Mouse (Mus musculus): ENCODE data around the gene Thumpd2. TPM values are rescaled to one million over a fixed set of nuclear protein-coding genes. Genes with fewer than 3 reads are reported as not detected.

The Thumpd2 gene
- 2.0 to 7.3 TPM (median 6.1 TPM) in 3 replicates for total RNA-seq (2017)

- peak; percentile 93 for ATAC-seq (replicated peaks; ENCODE audit: insufficient number of reproducible peaks, low FRiP score, low TSS enrichment, poor library complexity, severe bottlenecking)
Observed at GRCm38 (mm10) chr17:81064979-81065311, at the start of gene Thumpd2. Gene Thumpd2 (minus strand): TSS chr17:81065082.

GRCm38 (mm10) chr17:81104237-81104636 is 39.4 kb upstream of the Thumpd2 start:
- ATAC-seq (replicated peaks; ENCODE audit: insufficient number of reproducible peaks, low FRiP score, low TSS enrichment, poor library complexity, severe bottlenecking): no peak; the same call in 1 of the 2 replicates

GRCm38 (mm10) chr17:81102866-81103265 is 38.0 kb upstream of the Thumpd2 start:
- no peak for ATAC-seq (replicated peaks; ENCODE audit: insufficient number of reproducible peaks, low FRiP score, low TSS enrichment, poor library complexity, severe bottlenecking)

- no peak for ATAC-seq (replicated peaks; ENCODE audit: insufficient number of reproducible peaks, low FRiP score, low TSS enrichment, poor library complexity, severe bottlenecking)
Observed at GRCm38 (mm10) chr17:81098444-81098843, 33.6 kb upstream of the Thumpd2 start.

DNA sequence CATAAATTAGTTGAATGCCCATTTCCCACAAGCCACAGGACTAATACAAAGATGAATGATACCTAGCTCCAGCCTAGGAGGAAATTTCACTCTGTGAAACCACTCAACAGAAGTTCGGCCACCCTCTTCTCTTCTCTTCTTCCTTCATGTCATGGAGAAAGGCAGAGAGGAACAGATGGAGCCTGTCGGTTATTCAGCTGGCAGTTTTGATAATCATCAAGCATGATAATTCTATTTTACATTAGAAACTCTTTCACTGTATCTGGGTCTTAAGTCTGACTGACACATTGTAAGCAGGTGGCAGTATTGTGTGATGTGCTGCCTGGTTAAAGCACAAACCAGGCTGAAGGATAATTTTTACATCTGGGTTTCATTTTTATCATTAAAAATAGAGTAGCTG is 31.6 kb upstream of the Thumpd2 start:
- ATAC-seq (replicated peaks; ENCODE audit: insufficient number of reproducible peaks, low FRiP score, low TSS enrichment, poor library complexity, severe bottlenecking): no peak

DNA sequence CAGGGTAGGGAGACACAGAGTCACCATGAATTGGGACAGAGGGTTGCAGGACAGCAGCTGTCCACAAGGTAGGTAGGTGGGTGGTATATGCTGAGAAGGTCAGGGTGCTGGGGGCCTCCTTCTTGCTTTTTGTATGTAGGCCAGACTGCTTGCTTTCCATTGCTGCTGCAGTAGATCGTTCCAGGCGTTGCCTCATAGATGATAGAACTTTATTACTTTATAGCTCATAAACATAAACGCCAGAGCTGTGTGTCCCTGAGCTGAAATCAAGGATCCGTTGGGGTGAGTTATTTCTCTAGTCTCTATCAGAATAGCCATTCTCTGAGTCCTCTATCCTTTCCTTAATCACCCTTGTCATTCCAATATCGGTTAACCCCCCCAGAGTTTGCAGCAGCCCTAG is 27.9 kb upstream of the Thumpd2 start:
- ATAC-seq (replicated peaks; ENCODE audit: insufficient number of reproducible peaks, low FRiP score, low TSS enrichment, poor library complexity, severe bottlenecking): no peak

DNA sequence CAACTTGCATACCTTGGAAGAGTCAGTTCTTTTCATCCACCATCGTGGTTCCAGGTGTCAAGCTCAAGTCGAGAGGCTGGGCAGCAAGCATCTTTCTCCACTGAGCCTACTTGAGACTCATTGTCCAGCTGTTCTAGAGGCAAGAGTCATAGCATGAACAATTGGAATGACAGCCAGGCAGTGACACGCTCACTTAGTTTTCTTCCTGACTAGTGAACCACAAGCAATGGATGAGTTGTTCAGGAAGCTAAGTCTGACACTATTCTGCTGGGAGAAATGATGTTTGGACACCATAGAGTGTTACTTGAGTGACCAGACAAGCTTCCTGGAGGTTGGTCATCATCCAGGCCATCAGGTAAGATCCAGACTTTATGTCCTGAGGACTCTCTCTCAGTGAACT is 24.0 kb upstream of the Thumpd2 start:
- no peak for ATAC-seq (replicated peaks; ENCODE audit: insufficient number of reproducible peaks, low FRiP score, low TSS enrichment, poor library complexity, severe bottlenecking)

- no peak for ATAC-seq (replicated peaks; ENCODE audit: insufficient number of reproducible peaks, low FRiP score, low TSS enrichment, poor library complexity, severe bottlenecking)
Observed at GRCm38 (mm10) chr17:81087735-81088134, 22.9 kb upstream of the Thumpd2 start.

- ATAC-seq (replicated peaks; ENCODE audit: insufficient number of reproducible peaks, low FRiP score, low TSS enrichment, poor library complexity, severe bottlenecking): no peak
Observed at GRCm38 (mm10) chr17:81064279-81064978, 453 bp downstream of the Thumpd2 start.

- no peak for ATAC-seq (replicated peaks; ENCODE audit: insufficient number of reproducible peaks, low FRiP score, low TSS enrichment, poor library complexity, severe bottlenecking)
Observed at GRCm38 (mm10) chr17:81063346-81063745, 1.5 kb downstream of the Thumpd2 start.

DNA sequence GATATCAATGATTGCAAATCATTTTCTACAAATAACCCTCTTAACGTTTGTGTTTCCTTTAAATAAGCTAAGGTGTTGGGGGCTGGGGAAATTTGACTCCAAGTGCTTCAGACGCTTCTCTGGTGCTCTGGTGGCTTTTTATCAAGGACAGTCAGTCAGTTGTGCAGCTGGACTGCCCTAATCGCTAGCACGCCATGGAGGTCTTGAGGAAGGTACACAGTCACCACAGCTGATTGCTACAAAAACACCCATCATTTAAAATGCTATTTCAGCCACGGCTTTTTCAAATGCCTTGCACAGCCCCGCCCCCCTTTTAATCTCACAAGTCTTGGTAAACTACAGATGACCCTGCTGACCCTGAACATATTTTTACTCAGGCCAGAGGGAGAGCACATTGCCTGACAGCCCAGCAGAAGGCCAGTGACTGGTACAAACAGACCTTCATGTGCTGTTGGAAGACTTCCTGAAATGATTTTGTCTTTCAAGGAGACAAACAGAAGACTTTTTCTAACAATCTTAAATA is 2.5 kb downstream of the Thumpd2 start:
- no peak for ATAC-seq (replicated peaks; ENCODE audit: insufficient number of reproducible peaks, low FRiP score, low TSS enrichment, poor library complexity, severe bottlenecking)

- ATAC-seq (replicated peaks; ENCODE audit: insufficient number of reproducible peaks, low FRiP score, low TSS enrichment, poor library complexity, severe bottlenecking): no peak
Observed at GRCm38 (mm10) chr17:81056796-81057381, 8.0 kb downstream of the Thumpd2 start.

DNA sequence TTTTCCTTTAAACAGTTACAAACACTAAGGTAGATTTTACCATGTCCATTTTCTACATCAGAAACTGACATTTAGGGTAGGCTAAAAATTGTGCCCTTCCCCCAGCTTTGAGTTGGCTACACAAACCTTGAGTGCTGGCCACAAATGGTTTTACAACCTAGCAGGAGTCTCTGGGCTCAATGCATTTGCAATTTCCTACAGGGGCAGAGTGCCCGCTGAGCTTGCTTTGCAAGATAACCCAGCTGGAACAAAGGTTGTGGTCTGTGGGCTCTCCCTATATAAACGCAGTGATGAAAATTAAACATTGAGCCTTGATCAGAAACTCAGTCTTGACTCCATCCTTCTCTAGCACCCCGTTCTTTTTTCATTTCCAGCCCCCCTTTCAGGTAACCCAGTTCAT is 8.8 kb downstream of the Thumpd2 start:
- no peak for ATAC-seq (replicated peaks; ENCODE audit: insufficient number of reproducible peaks, low FRiP score, low TSS enrichment, poor library complexity, severe bottlenecking)

- ATAC-seq (replicated peaks; ENCODE audit: insufficient number of reproducible peaks, low FRiP score, low TSS enrichment, poor library complexity, severe bottlenecking): no peak
Observed at GRCm38 (mm10) chr17:81055522-81055921, 9.4 kb downstream of the Thumpd2 start.

DNA sequence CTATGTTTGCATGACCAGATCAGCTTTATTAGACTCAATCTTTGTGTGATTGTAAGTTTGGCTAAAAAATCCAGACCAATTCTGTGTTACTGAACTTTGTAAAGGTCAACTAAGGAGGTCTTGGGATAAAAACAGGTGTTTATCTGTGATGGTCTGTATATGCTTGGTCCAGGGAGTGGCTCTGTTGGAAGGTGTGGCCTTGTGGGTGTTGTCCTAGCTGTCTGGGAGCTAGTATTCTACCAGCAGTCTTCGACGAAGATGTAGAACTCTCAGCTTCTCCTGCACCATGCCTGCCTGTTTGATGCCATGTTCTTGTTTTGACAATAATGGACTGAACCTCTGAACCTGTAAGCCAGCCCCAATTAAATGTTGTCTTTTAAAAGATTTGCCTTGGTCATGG is 11.6 kb downstream of the Thumpd2 start:
- ATAC-seq (replicated peaks; ENCODE audit: insufficient number of reproducible peaks, low FRiP score, low TSS enrichment, poor library complexity, severe bottlenecking): no peak

- no peak for ATAC-seq (replicated peaks; ENCODE audit: insufficient number of reproducible peaks, low FRiP score, low TSS enrichment, poor library complexity, severe bottlenecking)
Observed at GRCm38 (mm10) chr17:81047930-81048564, 16.8 kb downstream of the Thumpd2 start.

- no peak for ATAC-seq (replicated peaks; ENCODE audit: insufficient number of reproducible peaks, low FRiP score, low TSS enrichment, poor library complexity, severe bottlenecking)
Observed at GRCm38 (mm10) chr17:81045525-81046150, 19.2 kb downstream of the Thumpd2 start.

GRCm38 (mm10) chr17:81045115-81045514 is 19.8 kb downstream of the Thumpd2 start:
- ATAC-seq (replicated peaks; ENCODE audit: insufficient number of reproducible peaks, low FRiP score, low TSS enrichment, poor library complexity, severe bottlenecking): no peak

- no peak for ATAC-seq (replicated peaks; ENCODE audit: insufficient number of reproducible peaks, low FRiP score, low TSS enrichment, poor library complexity, severe bottlenecking)
Observed at GRCm38 (mm10) chr17:81044356-81044755, 20.5 kb downstream of the Thumpd2 start.
